Mouse (Mus musculus): ENCODE measurements around the gene Rbm4. TPM values are rescaled to one million over a fixed set of nuclear protein-coding genes. Genes with fewer than 3 reads are reported as not detected.
A peak's percentile ranks its signal among the peaks of the same experiment; 100 is the strongest.

Rbm4 gene
- total and polyA plus RNA-seq, 3 experiments, result 31.4 to 51.6 TPM; not detected in 1

- no peak for TF ChIP-seq ZC3H11A (IDR thresholded peaks at IDR 0.05; ENCODE audit: low read depth, low read length)
Observed at GRCm38 (mm10) chr19:4839149-4839548, 45.4 kb upstream of the Rbm4 start, which contains the start of the genes Ccs and Ccdc87 (continued).

GRCm38 (mm10) chr19:4838526-4839140, 44.9 kb upstream of the Rbm4 start:
- peak overlapping the region; percentile 74 for H3K9ac ChIP-seq (ENCODE audit: control insufficient read depth, low read depth, low read length, poor library complexity, severe bottlenecking)
- peak overlapping the region; percentile 77 to 91 for H3K4me3 ChIP-seq (ENCODE audit: control insufficient read depth in 1 of 2, insufficient read depth in 1 of 2, low read depth in 2 of 2, low read length in 2 of 2)
- DNase-seq (ENCODE audit: low read depth, low spot score), result no peak
- TF ChIP-seq UBTF (IDR thresholded peaks at IDR 0.05; ENCODE audit: borderline replicate concordance, insufficient read depth, low read depth, low read length) (no peak), MYC (IDR thresholded peaks at IDR 0.05; ENCODE audit: low read depth, low read length) (peak; percentile 67; the same call in 1 of the 2 replicates), ELF1 (IDR thresholded peaks at IDR 0.05; ENCODE audit: low read depth, low read length) (no peak)
- H3K9me3 ChIP-seq (replicated peaks; ENCODE audit: insufficient read depth, low read length), result no peaks in the 10 kb centered on the region
- H3K36me3 ChIP-seq (ENCODE audit: control insufficient read depth in 1 of 2, insufficient read depth in 2 of 2, low read length in 2 of 2), result peaks cover 0 to 6% of the 10 kb centered on the region in 2 experiments; a peak in 2 of 4 replicates
- no peak overlapping the region for H3K27ac ChIP-seq (ENCODE audit: control insufficient read depth, low read depth, low read length)
- H3K4me1 ChIP-seq (ENCODE audit: control insufficient read depth in 1 of 2, insufficient read depth in 2 of 2, low read length in 2 of 2), result peaks cover 17 to 19% of the 10 kb centered on the region in 2 experiments
- peaks cover 8% of the 10 kb centered on the region for H3K79me2 ChIP-seq (ENCODE audit: control insufficient read depth, insufficient read depth, low read length, poor library complexity)
- H3K27me3 ChIP-seq (ENCODE audit: control insufficient read depth in 1 of 2, insufficient read depth in 2 of 2, low read length in 2 of 2), result no peaks in the 10 kb centered on the region

- H3K36me3 ChIP-seq (ENCODE audit: control insufficient read depth in 1 of 2, insufficient read depth in 2 of 2, low read length in 2 of 2), result peaks cover 0 to 6% of the 10 kb centered on the region in 2 experiments; a peak in 3 of 4 replicates
- H3K4me3 ChIP-seq (ENCODE audit: control insufficient read depth in 1 of 2, insufficient read depth in 1 of 2, low read depth in 2 of 2, low read length in 2 of 2), result no peak overlapping the region
- H3K27ac ChIP-seq (ENCODE audit: control insufficient read depth, low read depth, low read length), result no peak overlapping the region
- H3K27me3 ChIP-seq (ENCODE audit: control insufficient read depth in 1 of 2, insufficient read depth in 2 of 2, low read length in 2 of 2), result no peaks in the 10 kb centered on the region
- H3K79me2 ChIP-seq (ENCODE audit: control insufficient read depth, insufficient read depth, low read length, poor library complexity), result peaks cover 8% of the 10 kb centered on the region
- H3K9ac ChIP-seq (ENCODE audit: control insufficient read depth, low read depth, low read length, poor library complexity, severe bottlenecking), result no peak overlapping the region
- H3K9me3 ChIP-seq (replicated peaks; ENCODE audit: insufficient read depth, low read length), result no peaks in the 10 kb centered on the region
- TF ChIP-seq GATA1 (IDR thresholded peaks at IDR 0.05; ENCODE audit: low read depth, low read length) (no peak), MAX (IDR thresholded peaks at IDR 0.05; ENCODE audit: low read length) (no peak), ZNF384 (IDR thresholded peaks at IDR 0.05; ENCODE audit: low read depth, low read length) (no peak), MYB (IDR thresholded peaks at IDR 0.05; ENCODE audit: low read depth, low read length) (no peak), POLR2A (IDR thresholded peaks at IDR 0.05; ENCODE audit: control insufficient read depth in 1 of 2, insufficient read depth in 1 of 2, low read depth in 1 of 2, low read length in 2 of 2, poor library complexity in 1 of 2) (no peak), MEF2A (IDR thresholded peaks at IDR 0.05; ENCODE audit: extremely low read depth, insufficient replicate concordance, low read depth, low read length, poor library complexity, severe bottlenecking) (no peak)
- H3K4me1 ChIP-seq (ENCODE audit: control insufficient read depth in 1 of 2, insufficient read depth in 2 of 2, low read length in 2 of 2), result peaks cover 11 to 19% of the 10 kb centered on the region in 2 experiments
- DNase-seq (ENCODE audit: low read depth, low spot score), result no peak
Observed at GRCm38 (mm10) chr19:4837049-4837448, 43.3 kb upstream of the Rbm4 start.

- Histone ChIP-seq H3K36me3 (ENCODE audit: control insufficient read depth in 1 of 2, insufficient read depth in 2 of 2, low read length in 2 of 2) (peaks cover 0 to 5% of the 10 kb centered on the region in 2 experiments; a peak in 3 of 4 replicates), H3K27me3 (ENCODE audit: control insufficient read depth in 1 of 2, insufficient read depth in 2 of 2, low read length in 2 of 2) (no peaks in the 10 kb centered on the region), H3K9me3 (replicated peaks; ENCODE audit: insufficient read depth, low read length) (no peaks in the 10 kb centered on the region), H3K4me1 (ENCODE audit: control insufficient read depth in 1 of 2, insufficient read depth in 2 of 2, low read length in 2 of 2) (peaks cover 9 to 14% of the 10 kb centered on the region in 2 experiments), H3K9ac (ENCODE audit: control insufficient read depth, low read depth, low read length, poor library complexity, severe bottlenecking) (no peak overlapping the region), H3K79me2 (ENCODE audit: control insufficient read depth, insufficient read depth, low read length, poor library complexity) (peaks cover 8% of the 10 kb centered on the region), H3K27ac (ENCODE audit: control insufficient read depth, low read depth, low read length) (no peak overlapping the region), H3K4me3 (ENCODE audit: control insufficient read depth in 1 of 2, insufficient read depth in 1 of 2, low read depth in 2 of 2, low read length in 2 of 2) (no peak overlapping the region)
- DNase-seq (ENCODE audit: low read depth, low spot score), result no peak
- TF ChIP-seq MAFK (IDR thresholded peaks at IDR 0.05; ENCODE audit: borderline replicate concordance, low read depth, low read length), result no peak
- TF ChIP-seq TCF12 (IDR thresholded peaks at IDR 0.05; ENCODE audit: low read depth, low read length), result no peak
- TF ChIP-seq NELFE (IDR thresholded peaks at IDR 0.05; ENCODE audit: low read depth, low read length), result no peak
Observed at GRCm38 (mm10) chr19:4836096-4836495, 42.4 kb upstream of the Rbm4 start.
